Mouse (Mus musculus): Measurements from ENCODE around the gene Akr1b8. TPM values are rescaled to one million over a fixed set of nuclear protein-coding genes. Genes with fewer than 3 reads are reported as not detected.
"Not testable (repeated sequence)": the region's sequence is repeated elsewhere in the genome, so short reads cannot be mapped to it uniquely, and the experiment has no call there.

The Akr1b8 gene
- polyA plus RNA-seq, 1 experiment from 2014 or later, result 18.5 TPM

DNA sequence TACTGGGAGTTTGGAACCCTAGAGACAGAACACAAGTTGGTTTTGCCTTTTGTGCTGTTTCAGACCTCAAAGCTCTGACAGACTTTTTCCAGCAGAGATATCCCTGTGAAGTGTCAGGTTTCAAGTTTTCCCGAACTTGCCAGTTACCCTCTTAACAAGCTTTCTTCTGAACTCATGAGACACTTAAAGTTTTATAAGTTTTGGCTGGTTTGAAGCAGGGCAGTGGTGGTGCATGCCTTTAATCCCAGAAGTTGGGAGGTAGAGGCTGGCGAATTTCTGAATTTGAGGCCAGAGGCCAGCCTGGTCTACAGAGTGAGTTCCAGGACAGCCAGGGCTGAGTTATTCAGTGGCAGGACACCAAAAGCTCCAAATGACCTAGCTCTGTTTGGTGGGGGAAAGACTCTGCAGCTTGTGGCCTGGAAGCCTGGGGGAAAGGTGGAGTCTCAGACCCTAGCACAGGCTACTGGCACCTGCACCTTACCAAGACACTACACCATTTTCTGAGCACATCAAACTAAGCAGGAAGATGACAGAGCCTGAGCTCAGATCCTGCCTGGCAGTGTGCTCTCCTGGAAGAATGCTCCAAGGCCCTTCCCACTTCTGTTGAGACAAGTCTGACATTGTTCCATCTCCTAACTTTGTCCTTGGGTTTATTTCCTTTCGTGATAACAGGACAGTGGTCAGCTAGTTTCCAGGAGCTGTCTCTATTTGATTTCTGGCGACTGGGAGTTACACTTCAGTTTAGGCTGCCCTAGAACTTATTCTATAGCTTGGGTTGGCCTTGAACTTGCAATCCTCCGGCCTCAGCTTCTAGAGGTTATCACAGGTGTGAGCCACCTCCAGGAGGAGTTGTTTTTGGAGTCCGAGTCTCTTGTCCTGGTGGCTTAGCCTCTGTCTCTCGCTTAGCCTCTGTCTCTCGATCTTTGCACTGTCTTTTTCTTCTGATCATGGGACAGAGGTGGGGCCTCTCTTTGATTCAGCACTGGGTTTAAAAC, 732 bp downstream of the Akr1b8 start:
- 77% methylated on average over 8 of the region's 8 CpGs for WGBS
- ATAC-seq (ENCODE audit: low FRiP score), result no peak

GRCm38 (mm10) chr6:34355349-34355747, 1.4 kb downstream of the Akr1b8 start:
- no peak overlapping the region for H3K4me3 ChIP-seq (replicated peaks)
- H3K27me3 ChIP-seq, result no peaks in the 10 kb centered on the region
- WGBS, result 69% methylated on average over 6 of the region's 6 CpGs
- H3K9me3 ChIP-seq, result no peaks in the 10 kb centered on the region
- peaks cover 9% of the 10 kb centered on the region for H3K4me1 ChIP-seq
- H3K36me3 ChIP-seq (replicated peaks), result no peaks in the 10 kb centered on the region
- no peak overlapping the region for H3K9ac ChIP-seq
- no peak overlapping the region for H3K27ac ChIP-seq
- no peak overlapping the region for H3K4me2 ChIP-seq
- no peak for ATAC-seq (ENCODE audit: low FRiP score)

More for the DNA sequence above, 732 bp downstream of the Akr1b8 start:
- no peaks in the 10 kb centered on the region for H3K36me3 ChIP-seq (replicated peaks)
- H3K9me3 ChIP-seq, result no peaks in the 10 kb centered on the region
- no peak overlapping the region for H3K9ac ChIP-seq
- peak overlapping the region; percentile 23; the same call in 1 of the 2 replicates for H3K4me3 ChIP-seq (replicated peaks)
- no peaks in the 10 kb centered on the region for H3K27me3 ChIP-seq
- no peak overlapping the region for H3K27ac ChIP-seq
- H3K4me1 ChIP-seq, result peaks cover 9% of the 10 kb centered on the region
- H3K4me2 ChIP-seq, result peak overlapping the region; percentile 49

DNA sequence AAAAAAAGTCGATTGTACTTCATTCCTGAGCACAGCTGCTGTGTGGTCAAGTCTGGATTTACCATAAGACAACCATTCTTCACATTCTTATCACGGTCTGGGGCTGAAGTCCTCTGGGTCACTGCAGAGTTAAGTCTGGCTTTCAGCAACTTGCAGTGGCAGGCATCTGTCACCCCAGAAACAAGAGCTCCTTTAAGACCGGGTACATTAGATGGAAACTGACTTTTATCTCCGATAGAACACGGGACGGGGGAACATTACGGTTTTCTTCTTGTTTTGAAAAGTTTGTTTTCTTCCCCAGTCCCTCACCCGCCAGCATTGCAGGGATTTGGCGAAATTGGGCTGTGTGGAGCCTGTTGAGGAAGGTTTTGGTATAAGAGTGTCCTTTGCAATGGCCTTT, 1.9 kb downstream of the Akr1b8 start:
- WGBS, result 90% methylated on average over 9 of the region's 9 CpGs

GRCm38 (mm10) chr6:34364217-34365136, 10.6 kb downstream of the Akr1b8 start:
- 84% methylated on average over 12 of the region's 12 CpGs for WGBS
- no peaks in the 10 kb centered on the region for H3K36me3 ChIP-seq (replicated peaks)
- no peak overlapping the region for H3K4me2 ChIP-seq
- peaks cover 9% of the 10 kb centered on the region; the same call in 1 of the 2 replicates for H3K4me1 ChIP-seq
- no peak overlapping the region for H3K27ac ChIP-seq
- no peaks in the 10 kb centered on the region for H3K27me3 ChIP-seq
- no peak overlapping the region for H3K4me3 ChIP-seq (replicated peaks)
- no peak overlapping the region for H3K9ac ChIP-seq
- H3K9me3 ChIP-seq, result no peaks in the 10 kb centered on the region
- ATAC-seq (ENCODE audit: low FRiP score), result no peak

More for the DNA sequence above, 1.9 kb downstream of the Akr1b8 start:
- ATAC-seq (ENCODE audit: low FRiP score), result no peak
- no peak overlapping the region for H3K4me2 ChIP-seq
- H3K4me3 ChIP-seq (replicated peaks), result no peak overlapping the region
- peaks cover 9% of the 10 kb centered on the region for H3K4me1 ChIP-seq
- H3K36me3 ChIP-seq (replicated peaks), result no peaks in the 10 kb centered on the region
- H3K9me3 ChIP-seq, result no peaks in the 10 kb centered on the region
- no peaks in the 10 kb centered on the region for H3K27me3 ChIP-seq
- H3K9ac ChIP-seq, result no peak overlapping the region
- H3K27ac ChIP-seq, result no peak overlapping the region

DNA sequence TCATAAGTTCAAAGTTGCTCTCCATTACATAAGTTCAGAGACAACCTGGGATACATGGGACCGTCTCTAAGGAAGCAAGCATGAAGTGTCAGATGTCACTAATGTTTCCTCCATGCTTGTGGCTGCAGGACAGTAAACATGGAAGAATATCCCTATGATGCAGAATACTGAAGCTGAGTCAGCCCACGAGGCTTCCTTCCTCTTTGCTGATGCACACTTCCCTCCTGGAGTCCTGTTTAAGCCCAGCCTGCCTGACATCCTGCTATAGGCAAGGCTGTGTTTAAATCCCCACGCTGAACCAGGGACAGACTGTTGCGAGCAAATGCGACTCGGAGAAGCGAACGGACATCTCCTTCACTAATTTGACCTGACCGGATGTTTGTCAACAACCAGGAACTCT, 14.1 kb downstream of the Akr1b8 start:
- Histone ChIP-seq H3K4me2 (no peak overlapping the region), H3K27me3 (no peaks in the 10 kb centered on the region), H3K27ac (no peak overlapping the region), H3K9me3 (no peaks in the 10 kb centered on the region), H3K9ac (no peak overlapping the region), H3K36me3 (replicated peaks) (no peaks in the 10 kb centered on the region), H3K4me1 (peaks cover 9% of the 10 kb centered on the region; the same call in 1 of the 2 replicates), H3K4me3 (replicated peaks) (no peak overlapping the region)
- 86% methylated on average over 9 of the region's 9 CpGs for WGBS
- no peak for ATAC-seq (ENCODE audit: low FRiP score)

- Histone ChIP-seq H3K36me3 (replicated peaks) (no peaks in the 10 kb centered on the region), H3K4me1 (peaks cover 9% of the 10 kb centered on the region; the same call in 1 of the 2 replicates), H3K4me2 (no peak overlapping the region), H3K9me3 (no peaks in the 10 kb centered on the region), H3K27ac (no peak overlapping the region), H3K27me3 (no peaks in the 10 kb centered on the region), H3K4me3 (replicated peaks) (no peak overlapping the region), H3K9ac (no peak overlapping the region)
- ATAC-seq (ENCODE audit: low FRiP score), result no peak
- 85% methylated on average over 8 of the region's 8 CpGs for WGBS
Observed at GRCm38 (mm10) chr6:34370081-34370480, 16.2 kb downstream of the Akr1b8 start.

GRCm38 (mm10) chr6:34371700-34372351, 17.9 kb downstream of the Akr1b8 start:
- ATAC-seq (ENCODE audit: low FRiP score), result no peak
- Histone ChIP-seq H3K4me2 (peak overlapping the region; percentile 39), H3K4me1 (peaks cover 9% of the 10 kb centered on the region; the same call in 1 of the 2 replicates), H3K4me3 (replicated peaks) (no peak overlapping the region), H3K27ac (no peak overlapping the region), H3K9me3 (no peaks in the 10 kb centered on the region), H3K9ac (no peak overlapping the region), H3K36me3 (replicated peaks) (no peaks in the 10 kb centered on the region), H3K27me3 (no peaks in the 10 kb centered on the region)
- 23% methylated on average over 18 of the region's 18 CpGs for WGBS

DNA sequence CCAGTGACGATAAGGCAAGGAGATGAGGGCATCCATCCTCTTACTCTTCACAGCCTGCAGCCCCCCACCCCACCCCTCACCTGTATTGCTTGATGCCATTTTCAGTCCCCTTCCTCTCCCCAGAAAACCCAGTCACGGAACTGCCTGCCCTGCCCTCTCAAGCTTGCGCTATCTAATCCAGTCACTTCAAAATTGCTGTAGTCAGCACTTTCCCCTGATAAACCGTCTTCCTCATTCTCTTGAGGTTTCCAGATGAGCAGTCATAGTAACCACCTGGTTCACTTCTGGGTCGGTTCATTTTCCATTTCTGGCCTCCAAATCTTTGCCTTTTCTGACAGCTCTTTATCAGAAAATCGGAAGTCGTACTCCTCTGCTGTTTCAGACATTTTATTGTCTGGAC, 19.9 kb downstream of the Akr1b8 start:
- Histone ChIP-seq H3K27me3 (no peaks in the 10 kb centered on the region), H3K4me3 (replicated peaks) (no peak overlapping the region), H3K4me2 (no peak overlapping the region), H3K27ac (no peak overlapping the region), H3K4me1 (peaks cover 5% of the 10 kb centered on the region; the same call in 1 of the 2 replicates), H3K36me3 (replicated peaks) (no peaks in the 10 kb centered on the region), H3K9ac (no peak overlapping the region), H3K9me3 (no peaks in the 10 kb centered on the region)
- no peak for ATAC-seq (ENCODE audit: low FRiP score)
- WGBS, result 87% methylated on average over 7 of the region's 7 CpGs

DNA sequence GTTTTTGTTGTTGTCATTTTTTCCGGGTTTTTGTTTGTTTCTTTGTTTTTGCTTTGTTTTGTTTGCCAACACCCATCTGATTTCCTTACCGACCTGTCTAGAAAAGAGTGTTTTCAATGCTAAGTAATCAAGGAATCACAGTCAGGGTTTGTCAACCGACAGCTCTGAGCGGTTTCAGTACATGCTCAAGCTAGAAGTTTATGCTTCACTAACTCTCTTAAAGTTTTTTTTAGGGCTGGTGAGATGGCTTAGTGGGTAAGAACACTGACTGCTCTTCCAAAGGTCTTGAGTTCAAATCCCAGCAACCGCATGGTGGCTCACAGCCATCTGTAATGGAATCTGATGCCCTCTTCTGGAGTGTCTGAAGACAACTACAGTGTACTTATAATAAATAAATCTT, 22.0 kb downstream of the Akr1b8 start:
- not testable (repeated sequence) for H3K36me3 ChIP-seq (replicated peaks); H3K27ac ChIP-seq; ATAC-seq (ENCODE audit: low FRiP score); H3K27me3 ChIP-seq; H3K9me3 ChIP-seq; H3K4me1 ChIP-seq; H3K4me2 ChIP-seq; H3K9ac ChIP-seq; H3K4me3 ChIP-seq (replicated peaks)
- WGBS, result 81% methylated on average over 5 of the region's 5 CpGs

GRCm38 (mm10) chr6:34383401-34383800, 29.5 kb downstream of the Akr1b8 start:
- Histone ChIP-seq H3K9me3 (no peaks in the 10 kb centered on the region), H3K27ac (no peak overlapping the region), H3K9ac (no peak overlapping the region), H3K36me3 (replicated peaks) (no peaks in the 10 kb centered on the region; the same call in 1 of the 2 replicates), H3K4me3 (replicated peaks) (no peak overlapping the region), H3K4me1 (peaks cover 14% of the 10 kb centered on the region), H3K27me3 (no peaks in the 10 kb centered on the region), H3K4me2 (no peak overlapping the region)
- WGBS, result 51% methylated on average over 8 of the region's 8 CpGs
- no peak for ATAC-seq (ENCODE audit: low FRiP score)

- H3K4me3 ChIP-seq (replicated peaks), result peak within 1 kb of the TSS; percentile 44
- peak within 1 kb of the TSS; percentile 62 for H3K4me2 ChIP-seq
- H3K36me3 ChIP-seq (replicated peaks), result no peaks in the 10 kb centered on the region; the same call in 1 of the 2 replicates
- WGBS, result 2% methylated on average over 17 of the region's 17 CpGs
- H3K4me1 ChIP-seq, result peaks cover 14% of the 10 kb centered on the region
- H3K9me3 ChIP-seq, result no peaks in the 10 kb centered on the region
- no peak within 1 kb of the TSS for H3K27ac ChIP-seq
- H3K9ac ChIP-seq, result peak within 1 kb of the TSS; percentile 36
- no peaks in the 10 kb centered on the region for H3K27me3 ChIP-seq
- ATAC-seq (ENCODE audit: low FRiP score), result peak; percentile 60
Observed at GRCm38 (mm10) chr6:34384110-34384661, 30.3 kb downstream of the Akr1b8 start, which contains the start of gene Akr1b10. Akr1b10 (plus strand) TSS chr6:34384218.
